In the genomic region with DNA sequence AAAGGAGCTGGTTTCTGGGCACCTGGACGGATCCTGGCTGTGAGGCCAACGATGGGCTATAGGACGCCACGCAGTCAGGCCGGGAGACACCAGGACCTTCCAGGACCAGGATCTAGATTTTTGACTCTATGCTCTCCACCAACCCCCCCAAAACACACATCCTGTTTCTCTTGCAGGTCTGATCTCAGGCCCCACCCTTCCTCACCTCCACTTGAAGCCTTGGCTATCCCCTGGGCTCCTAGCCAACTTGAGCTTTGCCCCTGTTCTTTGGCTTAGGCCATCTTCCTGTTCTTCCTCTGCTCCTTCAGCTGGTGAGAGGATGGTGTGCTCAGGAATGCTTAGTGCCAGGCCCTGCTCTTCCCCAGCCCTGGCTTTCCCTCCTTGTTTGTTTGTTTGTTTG, we compare ENCODE assay signal across 29 mouse cellular contexts. TPM values are rescaled to one million over a fixed set of nuclear protein-coding genes. Genes with fewer than 3 reads are reported as not detected.
"Had no signal": no experiment of that assay in that cellular context is flagged by ENCODE, and none has a peak within 500 bp of the region (broad histone marks: within the 10 kb centered on the region; RNA-seq: fewer than 3 reads in every experiment).

A gene (minus strand): TSS at position 101 of the 400 bp plus-strand sequence.

- DNase-seq: gastrocnemius, postnatal 14 days; gastrocnemius, postnatal 36 days; heart, adult 11 months; heart, adult 2 months; heart, postnatal 10 days; kidney, adult 11 months; kidney, adult 2 months; kidney, adult 9 months; kidney, postnatal 10 days; kidney, postnatal 25 days; layer of hippocampus, adult 9-11 months; layer of hippocampus, postnatal 36 days; left cerebral cortex, postnatal 4 days had no signal

- H3K9me3 ChIP-seq: heart, embryonic 12.5 days; hindbrain, embryonic 13.5 days; limb, embryonic 13.5 days; limb, embryonic 15.5 days; liver, embryonic 12.5 days had no signal

- H3K27me3 ChIP-seq: hindbrain, embryonic 13.5 days; limb, embryonic 13.5 days; limb, embryonic 15.5 days had no signal

- H3K27ac ChIP-seq: heart, adult 2 months; hindbrain, embryonic 13.5 days; limb, embryonic 13.5 days; limb, embryonic 15.5 days; liver, embryonic 12.5 days; liver, embryonic 14.5 days had no signal

- ATAC-seq: hindbrain, embryonic 16.5 days; intestine, embryonic 16.5 days; liver, embryonic 12.5 days had no signal

- H3K4me2 ChIP-seq: heart, embryonic 12.5 days; hindbrain, embryonic 13.5 days; limb, embryonic 13.5 days; limb, embryonic 15.5 days; liver, embryonic 12.5 days had no signal

- H3K4me1 ChIP-seq: heart, embryonic 12.5 days; hindbrain, embryonic 13.5 days; limb, embryonic 13.5 days had no signal

- H3K9ac ChIP-seq: heart, embryonic 12.5 days; hindbrain, embryonic 13.5 days; limb, embryonic 13.5 days; limb, embryonic 15.5 days; liver, embryonic 12.5 days; liver, embryonic 14.5 days had no signal

- H3K4me3 ChIP-seq: heart, adult 2 months; heart, embryonic 12.5 days; hindbrain, embryonic 13.5 days; limb, embryonic 13.5 days; limb, embryonic 15.5 days; liver, embryonic 12.5 days had no signal

RNA-seq across cellular contexts. Expression of the gene that starts here (rescaled TPM):
- polyA plus RNA-seq: gonadal fat pad, adult 2 months; heart, embryonic 12.5 days; heart, embryonic 16.5 days; hindbrain, embryonic 11.5 days; hindbrain, embryonic 13.5 days; hindbrain, embryonic 16.5 days; intestine, embryonic 14.5 days; intestine, embryonic 16.5 days; kidney, adult 2 months; kidney, embryonic 16.5 days; limb, embryonic 11.5 days; limb, embryonic 13.5 days; limb, embryonic 15.5 days; liver, adult 2 months; liver, embryonic 12.5 days; liver, embryonic 14.5 days; liver, embryonic 16.5 days had no signal
